Mouse (Mus musculus): ENCODE results near the gene Gna11.

Gene Gna11

DNA sequence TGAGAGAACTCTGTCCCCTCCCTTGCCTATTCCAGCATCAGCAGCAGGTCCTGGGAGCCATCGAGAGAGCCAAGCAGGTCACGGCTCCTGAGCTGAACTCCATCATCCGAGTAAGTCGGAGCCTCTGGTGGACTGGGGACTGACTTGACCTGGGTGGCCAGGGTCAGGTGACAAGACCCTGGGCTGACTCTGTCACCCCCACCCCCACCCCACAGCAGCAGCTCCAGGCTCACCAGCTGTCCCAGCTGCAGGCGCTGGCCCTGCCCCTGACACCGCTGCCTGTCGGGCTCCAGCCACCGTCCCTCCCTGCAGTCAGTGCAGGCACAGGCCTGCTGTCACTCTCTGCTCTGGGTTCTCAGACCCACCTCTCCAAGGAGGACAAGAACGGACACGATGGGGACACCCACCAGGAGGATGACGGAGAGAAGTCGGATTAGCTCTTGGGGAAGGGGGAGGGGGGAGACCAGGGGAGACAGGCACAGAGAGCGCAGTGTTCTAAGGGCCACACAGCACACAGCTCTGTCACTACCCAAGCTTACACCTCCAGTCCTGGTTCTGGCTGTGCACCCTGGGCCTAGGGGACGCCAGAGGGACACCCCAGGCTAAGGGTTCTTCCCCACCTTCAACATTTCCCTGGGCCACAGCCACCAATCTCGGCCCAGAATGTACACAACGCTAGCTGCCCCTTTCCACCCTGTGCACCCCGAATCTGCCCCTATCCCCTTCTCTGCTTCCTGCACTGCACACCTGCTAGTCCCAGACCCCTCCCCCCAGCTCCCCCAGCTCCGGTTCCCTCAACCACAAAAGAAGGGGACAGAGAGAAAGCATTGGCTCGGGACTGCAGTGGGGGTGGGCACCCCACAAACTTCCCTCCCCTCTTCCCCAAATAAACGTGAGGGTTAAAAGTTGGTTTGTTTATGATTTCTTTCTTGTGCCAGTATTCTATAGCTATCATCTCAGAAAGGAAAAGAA, 20.6 kb upstream of the Gna11 start:
- no peak for DNase-seq (ENCODE audit: low read depth, low spot score)

DNA sequence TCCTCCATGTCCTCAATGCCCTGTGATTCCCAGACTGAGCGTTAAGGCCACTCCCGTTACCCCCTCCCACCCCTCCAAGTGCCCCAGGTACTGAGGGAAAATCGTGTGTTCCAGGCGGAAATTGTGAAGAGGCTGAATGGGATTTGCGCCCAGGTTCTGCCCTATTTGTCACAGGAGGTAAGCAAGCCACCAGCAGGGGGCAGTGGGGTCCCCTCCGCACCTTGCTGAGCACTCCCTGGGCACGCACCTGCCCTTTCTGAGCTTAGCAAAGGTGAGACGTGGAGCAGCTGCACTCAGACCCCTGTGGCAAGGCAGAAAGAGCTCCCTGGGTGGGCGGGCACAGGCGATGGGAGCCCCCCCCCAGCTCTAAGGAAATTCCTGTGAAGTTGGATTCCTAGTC, 19.7 kb upstream of the Gna11 start:
- DNase-seq (ENCODE audit: low read depth, low spot score): no peak

DNA sequence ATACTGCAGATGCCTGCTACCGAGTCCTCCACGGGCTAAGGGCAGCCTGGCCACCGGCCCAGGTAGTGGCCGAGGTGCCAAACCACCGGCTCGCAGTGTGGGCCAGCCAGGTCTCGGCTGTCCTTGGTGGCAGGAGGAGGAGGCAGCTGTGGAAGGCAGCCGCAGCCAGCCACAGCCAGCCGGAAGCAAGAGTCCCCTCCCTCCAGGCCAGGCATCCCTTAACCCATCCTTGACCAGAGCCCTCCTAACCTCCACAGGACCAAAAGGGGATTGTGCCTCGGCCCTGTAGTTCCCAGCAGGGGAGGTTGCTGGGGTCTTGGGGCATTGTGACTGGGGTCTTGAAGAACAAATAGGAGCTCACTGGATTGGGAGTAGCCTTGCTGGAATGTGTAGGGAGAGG, 19.2 kb upstream of the Gna11 start:
- DNase-seq (ENCODE audit: low read depth, low spot score): no peak

DNA sequence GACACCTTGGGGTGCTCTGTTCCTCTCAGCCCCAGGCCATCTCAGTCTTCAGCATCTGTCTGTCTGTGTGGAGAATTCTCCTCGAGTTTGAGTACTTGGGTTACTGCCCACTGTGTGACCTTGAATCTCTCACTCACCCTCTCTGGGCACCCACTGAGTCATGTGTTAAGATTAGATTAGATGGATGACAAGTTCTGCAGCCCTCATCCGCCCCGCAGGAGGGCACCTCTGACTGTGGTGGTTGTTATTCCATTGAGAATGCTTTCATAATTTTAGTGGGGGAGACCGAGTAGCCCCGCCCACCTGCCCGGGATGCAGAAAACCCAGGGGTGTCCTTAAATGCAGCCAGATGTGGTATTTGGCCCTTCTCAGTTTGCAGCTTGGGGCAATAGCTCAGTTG, 18.5 kb upstream of the Gna11 start:
- DNase-seq (ENCODE audit: low read depth, low spot score): no peak

DNA sequence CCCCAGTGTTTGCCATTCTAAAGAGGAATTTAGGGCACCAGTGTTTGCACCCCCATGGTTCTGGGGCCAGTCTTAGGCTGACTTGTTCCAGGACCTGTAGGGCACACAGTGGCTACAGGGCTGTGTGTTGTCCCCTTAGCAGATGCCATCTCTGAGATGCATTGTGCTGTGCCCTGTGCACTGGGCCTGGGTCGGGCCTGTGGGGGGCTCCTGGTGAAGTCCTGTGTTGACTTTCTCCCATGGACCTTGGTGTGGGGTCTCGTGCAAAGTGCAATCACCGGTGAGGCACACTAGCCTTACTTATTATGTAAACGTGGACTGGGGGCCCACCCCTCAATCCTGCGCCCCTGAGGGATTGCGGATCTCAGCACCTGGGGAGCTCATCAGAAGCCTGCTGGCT, 17.4 kb upstream of the Gna11 start:
- no peak for DNase-seq (ENCODE audit: low read depth, low spot score)

DNA sequence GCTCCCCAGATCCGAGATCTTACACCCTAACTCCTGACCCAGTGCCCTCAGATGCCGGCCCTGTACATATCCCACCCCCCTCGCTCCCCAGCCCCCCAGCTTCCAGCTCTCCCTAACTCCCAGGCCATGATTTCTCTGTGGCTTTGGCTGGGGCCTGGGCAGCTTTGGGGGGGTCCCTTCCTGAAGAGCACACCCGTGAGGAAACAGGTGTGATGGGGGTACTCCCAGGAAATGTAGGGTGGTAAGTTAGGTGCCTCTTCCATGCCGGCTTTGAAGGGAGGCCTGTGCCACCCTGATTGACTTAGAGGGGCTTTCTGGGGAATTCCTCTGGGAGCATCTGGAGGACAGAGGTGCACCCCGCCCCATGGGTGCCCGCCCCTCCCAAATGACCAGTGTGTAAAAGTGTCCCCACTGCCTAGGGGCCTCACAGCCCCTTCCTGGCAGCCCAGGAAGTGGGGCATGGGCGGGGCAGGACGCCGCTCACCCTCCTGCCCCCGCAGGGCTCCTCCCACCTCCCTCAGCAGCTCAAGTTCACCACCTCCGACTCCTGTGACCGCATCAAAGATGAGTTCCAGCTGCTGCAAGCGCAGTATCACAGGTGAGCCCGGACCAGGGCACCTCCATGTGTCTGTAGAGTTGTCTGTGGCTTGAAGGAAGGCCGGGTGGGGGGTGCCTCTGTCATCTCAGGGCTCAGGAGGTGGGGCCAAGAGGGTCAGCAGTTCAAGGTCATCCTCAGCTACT, 15.9 kb upstream of the Gna11 start:
- DNase-seq (ENCODE audit: low read depth, low spot score): no peak

DNA sequence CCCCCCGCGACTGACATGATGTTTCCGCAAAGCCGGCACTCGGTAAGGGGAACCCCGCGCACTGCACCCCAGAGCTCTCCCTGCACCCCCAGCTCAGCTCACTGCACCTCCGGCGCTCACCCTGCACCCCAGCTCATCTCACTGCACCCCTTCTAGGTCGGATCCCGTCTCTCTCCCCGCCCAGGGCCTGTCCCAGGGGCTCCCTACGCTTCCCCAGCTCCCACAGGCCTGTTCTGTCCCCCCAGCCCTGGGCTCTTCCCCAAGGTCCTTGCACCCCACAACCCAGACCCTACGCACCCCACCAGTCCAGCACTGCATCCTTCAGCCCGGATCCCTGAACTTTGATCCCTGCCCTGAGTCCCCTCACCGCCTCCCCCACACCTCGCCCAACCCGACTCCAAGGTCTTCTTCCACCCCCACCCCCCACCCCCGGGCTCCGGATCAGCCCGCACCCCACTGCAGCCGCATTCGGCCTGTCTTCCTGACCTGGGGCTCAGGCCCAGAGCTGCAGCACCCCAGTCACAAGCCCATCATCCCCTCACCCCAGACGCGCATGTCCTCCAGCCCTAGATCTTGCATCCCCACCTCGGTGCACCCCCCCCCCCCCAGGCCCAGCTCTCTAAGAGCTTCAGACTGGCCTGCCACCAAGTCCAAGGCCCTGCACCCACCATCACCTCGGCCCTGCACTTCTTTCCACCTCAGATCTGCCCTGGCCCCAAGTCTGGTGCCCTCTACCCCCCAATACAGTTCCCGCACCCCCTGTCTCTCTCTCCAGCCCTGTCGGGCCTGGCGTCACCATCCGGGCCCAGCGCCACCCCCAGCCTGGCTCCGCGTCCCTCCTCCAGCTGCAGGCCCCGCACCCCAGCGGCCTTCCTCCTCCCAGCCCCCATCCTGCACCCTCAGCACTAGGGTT, 14.9 kb upstream of the Gna11 start:
- no peak for DNase-seq (ENCODE audit: low read depth, low spot score)

DNA sequence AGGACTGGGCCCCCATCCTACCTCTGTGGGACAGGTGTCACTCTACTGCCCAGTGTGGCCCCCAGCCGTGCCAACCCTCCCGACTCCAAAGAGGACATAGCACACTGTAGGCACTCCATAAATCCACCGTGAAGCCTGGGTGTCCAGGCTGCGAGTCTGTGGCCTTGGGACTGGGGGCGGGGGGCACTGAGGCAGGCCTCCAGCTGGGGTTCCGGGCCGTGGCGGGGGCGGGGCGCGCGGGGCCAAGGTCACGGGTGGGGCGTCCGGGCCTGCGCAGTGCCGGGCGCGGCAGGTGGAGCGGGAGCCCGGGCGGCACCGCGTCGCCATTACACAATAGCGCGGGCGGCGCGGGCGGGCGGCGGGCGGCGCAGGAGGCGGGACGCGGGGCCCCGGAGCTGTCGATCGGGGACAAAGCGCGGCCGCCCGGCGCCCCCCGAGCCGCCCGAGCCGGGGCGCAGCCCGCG, 14.2 kb upstream of the Gna11 start, which contains the start of gene Aes:
Gene Aes (plus strand): TSS at position 326 of the 464 bp plus-strand sequence.
- DNase-seq (ENCODE audit: low read depth, low spot score): no peak

DNA sequence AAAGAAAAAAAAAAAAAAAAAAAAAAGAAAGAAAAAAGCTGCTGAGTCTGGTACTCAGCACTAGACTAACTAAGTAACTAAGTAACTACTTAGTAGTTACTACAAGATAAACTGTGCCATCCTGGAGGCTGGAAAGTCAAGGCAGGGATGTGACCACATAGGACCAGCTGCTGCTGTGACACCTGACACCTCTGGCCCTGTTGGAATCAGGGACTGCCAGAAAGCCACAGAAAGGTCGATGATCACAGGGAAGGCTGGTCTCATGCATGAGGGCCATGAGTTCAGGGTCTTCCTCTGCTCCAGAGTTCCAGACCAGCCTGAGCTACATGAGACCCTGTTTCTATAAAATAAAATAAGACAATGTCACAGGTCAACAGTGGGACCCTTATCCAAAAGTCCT, 12.5 kb upstream of the Gna11 start:
- DNase-seq (ENCODE audit: low read depth, low spot score): no peak

DNA sequence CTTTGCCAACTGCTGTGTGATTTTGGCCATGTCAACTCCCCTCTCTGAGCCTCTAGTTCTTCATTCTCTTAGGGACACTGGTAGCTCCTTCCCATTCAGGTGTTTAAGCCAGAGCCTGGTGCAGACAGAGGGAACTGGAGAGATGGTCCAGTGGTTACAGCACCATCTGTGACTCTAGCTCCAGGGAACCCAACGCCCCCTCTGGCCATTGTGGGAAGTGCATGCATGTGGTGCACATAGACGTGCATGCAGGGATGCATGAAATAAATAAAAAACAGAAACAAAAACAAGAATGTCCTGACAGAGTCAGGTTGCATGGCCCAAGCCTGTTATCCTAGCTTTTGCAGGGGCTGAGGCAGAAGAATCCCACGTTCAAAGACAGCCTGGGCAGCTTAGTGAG, 11.3 kb upstream of the Gna11 start:
- DNase-seq (ENCODE audit: low read depth, low spot score): no peak

DNA sequence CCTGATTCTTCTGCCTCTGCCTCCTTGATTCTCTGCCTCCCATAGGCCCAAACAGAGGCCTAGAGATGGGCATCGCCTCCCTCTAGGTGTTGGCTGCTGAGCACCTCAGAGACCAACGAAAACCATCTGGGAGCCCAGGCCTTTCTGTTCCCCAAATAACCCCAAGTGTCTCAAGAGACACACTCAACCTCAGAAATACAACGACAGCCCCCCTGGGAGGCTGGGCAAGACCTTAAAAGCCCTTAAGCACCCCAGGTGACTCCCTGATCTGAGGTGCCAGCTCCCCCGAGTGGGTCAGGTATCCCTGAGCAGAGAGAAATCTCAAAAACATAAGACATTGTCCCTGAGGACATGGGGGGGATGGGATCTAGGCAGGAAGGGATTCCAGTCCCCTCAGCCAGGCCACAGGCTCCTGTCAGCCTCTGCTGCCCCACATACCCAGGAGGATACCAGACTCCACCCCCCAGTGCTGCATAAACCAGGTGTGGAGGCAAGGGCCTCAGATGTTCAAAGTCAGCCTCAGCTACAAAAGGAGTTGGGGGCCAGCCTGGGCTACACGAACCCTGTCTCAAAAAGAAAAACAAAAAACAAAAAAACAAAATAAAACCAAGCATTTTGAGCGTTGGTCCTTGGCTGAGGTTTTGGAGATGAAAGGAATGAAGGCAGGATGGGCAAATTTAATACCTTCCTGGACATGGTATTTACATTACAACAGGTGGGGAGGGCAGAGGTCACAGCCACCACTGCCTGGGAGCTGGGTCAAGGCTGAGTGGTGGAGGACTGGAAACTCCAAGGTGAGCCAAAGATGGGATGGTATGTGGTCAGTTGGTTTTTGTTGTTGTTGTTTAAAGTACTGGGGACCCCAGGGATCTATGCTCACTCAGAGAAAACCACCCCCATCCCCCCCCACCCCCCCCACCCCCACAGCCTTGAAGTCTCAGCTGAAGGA, 9.1 kb upstream of the Gna11 start:
- DNase-seq (ENCODE audit: low read depth, low spot score): no peak

DNA sequence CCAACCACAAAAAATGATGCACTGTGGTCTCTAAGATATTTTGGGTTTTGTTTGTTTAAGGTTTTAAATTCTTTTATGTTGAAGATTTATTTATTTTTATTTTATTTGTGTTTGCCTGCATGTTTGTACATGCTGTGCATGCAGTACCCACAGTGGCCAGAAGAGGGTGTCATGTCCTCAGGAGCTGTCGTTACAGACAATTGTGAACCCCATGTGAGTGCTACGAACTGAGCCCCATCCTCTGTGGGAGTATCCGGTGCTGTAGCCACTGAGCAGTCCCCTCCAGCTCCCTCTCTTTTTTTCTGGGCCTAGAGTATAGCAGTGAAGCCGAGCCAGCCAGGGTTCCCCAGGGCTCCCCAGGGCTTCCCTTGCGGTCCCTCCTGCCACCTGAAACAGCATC, 8.2 kb upstream of the Gna11 start:
- no peak for DNase-seq (ENCODE audit: low read depth, low spot score)

DNA sequence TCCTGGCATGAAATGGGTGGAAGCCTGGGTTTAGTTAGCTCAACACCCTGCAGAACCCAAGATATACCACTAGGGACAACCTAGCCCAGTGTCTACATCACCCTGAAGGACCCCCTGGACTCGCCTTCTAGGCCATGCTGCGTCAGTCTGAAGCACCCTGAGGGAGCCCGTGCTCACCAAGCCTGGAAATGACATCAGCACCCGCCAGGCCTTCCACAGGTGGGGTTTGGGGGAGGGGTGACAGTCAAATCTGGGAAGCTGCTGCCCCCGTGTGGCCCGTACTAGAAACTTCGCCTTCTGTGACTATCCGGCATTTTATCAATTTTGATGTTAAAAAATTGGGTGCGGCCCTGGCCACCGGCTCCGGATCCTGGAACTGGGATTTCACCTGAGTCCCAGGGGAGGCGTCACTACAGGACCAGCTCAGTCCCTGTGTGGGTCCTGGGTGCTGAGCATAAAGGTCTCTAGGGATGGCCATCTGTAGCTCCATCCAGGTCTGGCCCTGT, 6.7 kb upstream of the Gna11 start:
- DNase-seq (ENCODE audit: low read depth, low spot score): peak; percentile 92

DNA sequence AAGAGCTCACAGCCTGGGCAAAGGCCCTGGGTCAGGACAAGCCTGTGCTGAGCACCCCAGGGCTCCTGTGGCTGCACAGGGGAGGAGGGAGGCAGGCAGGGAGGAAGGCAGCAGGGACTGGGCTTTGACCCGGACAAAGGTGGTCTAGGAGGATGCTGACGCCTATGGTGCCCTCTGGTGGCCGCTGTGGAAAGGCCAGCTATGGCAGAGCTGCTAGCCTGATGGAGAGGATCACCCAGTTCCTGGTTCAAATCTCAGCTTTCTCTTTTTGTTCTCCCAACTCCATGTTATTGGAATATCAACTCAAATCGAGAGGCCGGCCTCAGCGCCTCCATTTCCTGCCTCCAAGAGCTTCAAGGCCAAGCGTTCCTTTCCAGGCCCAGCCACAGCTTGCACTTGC, 5.3 kb upstream of the Gna11 start:
- DNase-seq (ENCODE audit: low read depth, low spot score): no peak

DNA sequence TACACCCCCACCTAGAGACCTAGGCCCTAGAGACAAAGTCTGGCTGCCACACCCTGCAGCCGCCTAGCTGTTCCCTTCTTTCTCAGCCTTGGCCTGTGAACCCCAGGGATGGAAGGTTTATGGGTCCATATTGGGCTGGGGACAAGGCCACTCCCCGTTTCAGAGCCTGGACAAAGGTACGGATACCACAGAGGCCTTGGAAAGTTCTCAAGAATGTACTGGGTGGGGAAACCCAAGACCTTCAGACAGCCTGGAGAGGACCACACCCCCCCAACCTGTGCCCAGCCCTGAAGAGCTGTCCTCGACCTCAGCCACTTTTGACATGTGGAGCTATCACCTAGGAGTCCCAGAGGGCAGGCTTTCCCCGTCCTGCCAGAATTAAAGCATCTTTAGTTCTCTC, 4.0 kb upstream of the Gna11 start:
- DNase-seq (ENCODE audit: low read depth, low spot score): no peak

DNA sequence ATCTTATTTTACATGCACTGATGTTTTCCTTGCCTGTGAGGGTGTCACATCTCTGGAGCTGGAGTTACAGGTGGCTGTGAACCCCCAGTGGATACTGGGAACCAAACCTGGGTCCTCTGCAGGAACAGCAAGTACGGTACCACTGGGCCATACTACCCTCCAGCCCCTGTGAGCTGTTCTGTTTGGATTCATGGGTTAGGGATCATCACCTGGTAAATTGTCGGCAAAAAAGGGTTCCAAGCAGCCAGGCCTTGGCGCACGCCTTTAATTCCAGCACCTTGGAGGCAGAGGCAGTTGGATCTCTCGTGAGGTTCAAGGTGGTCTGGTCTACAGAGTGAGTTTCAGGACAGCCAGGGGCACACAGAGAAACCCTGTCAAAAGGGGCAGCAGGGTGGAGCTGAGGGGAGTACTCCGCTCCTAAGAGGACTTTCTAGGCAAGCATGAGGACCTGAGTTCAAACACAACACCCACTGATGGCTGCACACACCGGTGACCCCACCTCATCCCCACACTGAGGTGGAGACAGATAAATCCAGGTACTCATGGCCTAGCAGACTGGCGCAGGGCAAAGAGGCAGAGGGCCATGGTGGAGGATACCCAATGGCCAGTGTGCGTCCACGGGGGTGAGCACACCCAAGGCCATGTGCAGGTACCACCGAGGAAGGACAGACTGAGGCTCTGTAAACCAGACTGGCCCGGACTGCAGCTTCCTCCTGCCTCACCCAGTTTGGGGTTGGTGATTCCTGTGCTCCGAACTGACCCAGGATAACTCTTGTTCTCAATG, 2.0 kb upstream of the Gna11 start:
- no peak for DNase-seq (ENCODE audit: low read depth, low spot score)

DNA sequence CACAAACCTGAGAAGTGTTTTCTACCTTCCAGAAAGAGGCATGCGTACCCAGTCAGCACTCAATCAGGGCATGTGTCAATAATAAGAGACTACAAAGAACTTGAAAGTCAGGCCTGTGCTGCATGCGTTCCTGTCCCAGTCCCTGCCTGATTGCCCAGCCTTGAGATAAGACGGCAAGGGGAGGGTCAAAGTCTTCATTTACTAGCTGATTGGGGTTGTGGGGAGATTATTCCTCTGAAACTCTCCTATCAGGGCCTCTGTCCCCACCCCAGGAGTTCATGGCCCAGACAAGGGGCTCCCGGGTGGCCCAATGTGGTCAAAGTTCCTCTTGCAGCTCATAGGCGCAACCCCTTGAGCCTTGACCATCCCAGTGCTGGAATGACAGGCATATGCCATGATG, 1.3 kb upstream of the Gna11 start:
- no peak for DNase-seq (ENCODE audit: low read depth, low spot score)

DNA sequence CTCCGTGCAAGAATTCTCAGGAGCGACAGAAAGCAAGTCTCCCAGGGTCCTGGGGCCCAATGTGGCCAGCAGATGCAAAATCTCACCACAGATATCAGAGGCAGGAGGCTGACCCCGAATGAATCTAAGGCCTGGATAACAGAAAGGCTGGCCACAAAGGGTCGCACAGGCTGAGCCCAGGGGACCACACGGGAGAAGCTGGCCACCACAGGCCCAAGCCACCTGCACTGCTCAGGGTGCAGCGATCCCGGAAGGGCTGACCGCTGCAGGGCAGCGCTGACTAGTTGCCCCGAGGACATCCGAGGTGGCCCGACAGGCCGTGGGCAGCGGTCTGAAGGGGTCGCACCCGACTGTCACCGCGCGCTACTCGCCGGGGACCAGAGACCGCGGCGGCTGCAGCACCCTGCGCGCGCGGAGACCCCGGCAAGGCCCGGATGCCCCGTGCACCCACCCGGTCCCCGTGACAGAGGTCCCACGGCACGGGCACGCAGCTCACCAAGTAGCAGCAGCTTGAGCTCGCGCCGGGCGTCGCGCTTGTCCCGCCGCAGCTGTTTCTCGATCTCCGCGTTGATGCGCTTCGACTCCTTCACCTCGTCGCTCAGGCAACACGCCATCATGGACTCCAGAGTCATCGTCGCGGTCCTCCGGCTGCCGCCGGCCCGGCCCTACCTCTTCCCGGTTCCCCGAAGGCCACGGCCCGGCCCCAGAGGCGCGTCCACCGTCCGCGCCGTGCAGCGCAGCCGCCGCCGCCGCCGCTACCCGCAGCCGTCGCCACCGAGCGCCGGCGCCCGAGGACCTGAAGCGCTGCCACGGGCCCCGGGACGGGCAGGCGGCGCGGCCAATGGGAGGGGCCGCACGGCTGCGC, 462 bp downstream of the Gna11 start:
- DNase-seq (ENCODE audit: low read depth, low spot score): no peak

DNA sequence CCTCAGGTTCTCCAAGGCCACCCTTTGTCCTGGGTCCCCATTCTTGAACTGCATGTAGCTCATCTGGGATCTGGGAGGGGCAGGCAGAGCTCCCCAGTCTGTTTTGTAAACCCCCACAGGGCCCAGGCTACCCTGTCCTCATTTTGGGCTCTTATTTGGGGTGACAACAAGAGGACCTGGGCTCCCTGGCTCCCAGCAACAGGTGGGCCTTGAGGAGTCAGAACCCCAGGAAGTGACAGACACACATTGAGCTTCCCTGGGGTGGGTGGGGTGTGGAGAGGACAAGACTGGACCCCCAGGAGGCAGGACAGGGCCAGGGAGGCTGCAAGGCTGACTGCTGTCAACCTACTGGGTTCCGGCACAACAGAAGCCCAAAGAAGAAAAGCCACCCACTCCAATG, 1.4 kb downstream of the Gna11 start:
- no peak for DNase-seq (ENCODE audit: low read depth, low spot score)
